ENCODE assay signal across 9 mouse cellular contexts in the genomic region with DNA sequence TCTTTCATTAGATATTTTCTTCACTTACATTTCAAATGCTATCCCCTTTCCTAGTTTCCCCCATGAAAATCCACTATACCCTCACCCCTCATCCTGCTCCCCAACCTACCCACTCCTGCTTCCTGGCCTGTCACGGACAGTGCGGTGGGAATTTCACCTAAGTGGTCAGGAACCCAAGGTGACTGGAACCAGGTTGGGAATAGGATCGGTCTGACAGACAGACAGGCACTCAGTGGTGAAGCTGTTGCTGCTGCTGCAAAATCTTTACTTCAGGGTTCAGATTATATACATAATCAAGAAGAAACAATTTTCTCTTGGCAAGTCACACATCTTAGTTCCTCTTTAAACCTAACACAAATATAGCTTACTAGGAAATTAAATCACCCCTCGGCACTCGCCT. TPM values are rescaled to one million over a fixed set of nuclear protein-coding genes. Genes with fewer than 3 reads are reported as not detected.
"Had no signal": no experiment of that assay in that cellular context is flagged by ENCODE, and none has a peak within 500 bp of the region (broad histone marks: within the 10 kb centered on the region; RNA-seq: fewer than 3 reads in every experiment).

No protein-coding gene starts in this region.

RNA-seq across cellular contexts. Expression of a gene that starts 42.0 kb away (rescaled TPM):
- polyA plus RNA-seq: heart, embryonic 12.5 days; heart, embryonic 13.5 days; heart, postnatal 0 days; intestine, embryonic 15.5 days; intestine, embryonic 16.5 days; intestine, postnatal 0 days; kidney, adult 2 months; kidney, embryonic 14.5 days; large intestine, adult 2 months had no signal
